Mouse (Mus musculus) splenic B cell, adult 2 months (primary cell): ENCODE measurements around the gene Gpatch4.

Experiments used
- DNase-seq: peaks from one replicate; pipeline ENCODE4 v3.0.0-alpha.2; 2011; ENCODE audit warnings: low read depth, low spot score
- H3K27me3 ChIP-seq: 2 replicates; pipeline ENCODE4 v1.6.1; 2012; ENCODE audit warnings: mild to moderate bottlenecking, low read length, moderate library complexity, mixed read lengths; ENCODE audit not compliant: control insufficient read depth, poor library complexity, insufficient read depth, severe bottlenecking
- H3K36me3 ChIP-seq: 2 replicates; pipeline ENCODE4 v1.6.1; 2012; ENCODE audit warnings: mild to moderate bottlenecking, low read length, moderate library complexity, mixed read lengths; ENCODE audit not compliant: control insufficient read depth, poor library complexity, insufficient read depth, severe bottlenecking

Gpatch4 gene

GRCm38 (mm10) chr3:88100251-88100650 lies 57.3 kb downstream of the Gpatch4 start:
- no peaks in the 10 kb centered on the region for H3K27me3 ChIP-seq
- DNase-seq = no peak
- no peaks in the 10 kb centered on the region for H3K36me3 ChIP-seq

- Histone ChIP-seq H3K27me3 (no peaks in the 10 kb centered on the region), H3K36me3 (no peaks in the 10 kb centered on the region)
- no peak for DNase-seq
Observed at GRCm38 (mm10) chr3:88101736-88102135, 58.8 kb downstream of the Gpatch4 start.

- H3K27me3 ChIP-seq = no peaks in the 10 kb centered on the region
- H3K36me3 ChIP-seq = no peaks in the 10 kb centered on the region
- DNase-seq = no peak
Observed at GRCm38 (mm10) chr3:88102196-88102595, 59.3 kb downstream of the Gpatch4 start.

- no peak for DNase-seq
- Histone ChIP-seq H3K27me3 (no peaks in the 10 kb centered on the region), H3K36me3 (no peaks in the 10 kb centered on the region)
Observed at GRCm38 (mm10) chr3:88102611-88103010, 59.7 kb downstream of the Gpatch4 start.
